Mouse (Mus musculus) forebrain, postnatal 0 days (tissue): ENCODE data around the gene Zfpl1. TPM values are rescaled to one million over a fixed set of nuclear protein-coding genes. Genes with fewer than 3 reads are reported as not detected.

ENCODE experiments used
- ATAC-seq: fragments of 200-750 bp; cut with Nextera tagmentation; 2 replicates; pipeline ENCODE4 v1.8.0; 2017; ENCODE audit warnings: mild to moderate bottlenecking, moderate library complexity
- DNase-seq: peaks from one replicate; pipeline ENCODE4 v3.0.0-alpha.2; 2015
- H3K27ac ChIP-seq: fragments of 300-500 bp; sonication (generic); 2 replicates; pipeline ENCODE4 v1.5.1; 2014; ENCODE audit warnings: low read depth, mild to moderate bottlenecking, antibody characterized with exemption, low read length, moderate library complexity, mixed read lengths
- H3K27me3 ChIP-seq: fragments of 300-500 bp; sonication (generic); 2 replicates; pipeline ENCODE4 v1.6.1; 2014; ENCODE audit warnings: mild to moderate bottlenecking, low read length, mixed read lengths; ENCODE audit not compliant: insufficient read depth
- H3K36me3 ChIP-seq: fragments of 300-500 bp; sonication (generic); 2 replicates; pipeline ENCODE4 v1.6.1; 2014; ENCODE audit warnings: mild to moderate bottlenecking, moderate library complexity; ENCODE audit not compliant: insufficient read depth
- H3K4me1 ChIP-seq: fragments of 300-500 bp; sonication (generic); 2 replicates; pipeline ENCODE4 v1.6.1; 2014; ENCODE audit warnings: antibody characterized with exemption; ENCODE audit not compliant: insufficient read depth
- H3K4me2 ChIP-seq: fragments of 300-500 bp; sonication (generic); 2 replicates; pipeline ENCODE4 v1.6.1; 2014; ENCODE audit warnings: low read depth, mild to moderate bottlenecking, moderate library complexity
- H3K4me3 ChIP-seq: fragments of 300-500 bp; sonication (generic); 2 replicates; pipeline ENCODE4 v1.5.1; 2014; ENCODE audit warnings: low read depth, low read length, mixed read lengths
- H3K9ac ChIP-seq: fragments of 300-500 bp; sonication (generic); 2 replicates; pipeline ENCODE4 v1.6.1; 2014; ENCODE audit warnings: mild to moderate bottlenecking
- H3K9me3 ChIP-seq: fragments of 300-500 bp; sonication (generic); 2 replicates; pipeline ENCODE4 v1.6.1; 2016; ENCODE audit warnings: low read length
- CTCF ChIP-seq: sonication (generic); IDR thresholded peaks from 2 replicates; pipeline ENCODE4 v1.5.1; 2016; ENCODE audit warnings: antibody characterized with exemption, control low read depth, low read depth
- WGBS: fragments of 180-500 bp; shearing (Covaris S2); extraction: QIAGEN DNeasy Blood & Tissue Kit; methylation state at CpG from one replicate; pipeline ENCODE4 v1.1.7; 2014; 5-methylcytosine and 5-hydroxymethylcytosine counted together
- polyA plus RNA-seq: library from polyadenylated mRNA; unstranded; fragments of >200 nt; fragmentation: Nextera tagmentation; extraction: Ambion mirVana; gene quantifications from 2 replicates; pipeline ENCODE4 v1.2.1, GENCODE M21; 2015
- total RNA-seq: library from RNA; depleted of rRNA; stranded (reverse); fragments of >200 nt; gene quantifications from 2 replicates; pipeline ENCODE4 v1.2.3, GENCODE M21; 2014

The Zfpl1 gene
- total and polyA plus RNA-seq, 2 experiments from 2014 or later, result 63.4 to 100 TPM

DNA sequence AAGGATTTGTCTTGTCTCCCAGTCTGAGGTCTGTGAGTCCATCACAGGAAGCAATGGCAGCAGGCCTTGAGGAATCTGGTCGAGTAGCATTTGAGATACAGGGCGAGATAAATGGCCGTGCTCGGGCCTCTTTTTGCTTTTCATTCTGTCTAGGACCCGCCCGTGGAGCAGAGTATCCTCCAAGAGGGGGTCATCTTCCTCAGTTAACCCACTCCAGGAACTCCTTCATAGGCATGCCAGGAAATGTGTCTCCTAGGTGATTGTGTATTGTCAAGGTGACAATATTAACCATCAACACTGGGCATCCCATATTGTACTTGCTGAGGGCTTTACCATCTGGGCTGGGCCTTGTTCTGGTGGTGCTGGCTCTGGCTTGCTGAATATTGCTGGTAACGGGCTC is 9.4 kb upstream of the Zfpl1 start, which contains the start of gene AC131692.1:
TSS of gene AC131692.1 (plus strand) at position 301 of the 400 bp plus-strand sequence.
- no peaks in the 10 kb centered on the region for H3K4me1 ChIP-seq
- no peak for TF ChIP-seq CTCF
- DNase-seq, result no peak

DNA sequence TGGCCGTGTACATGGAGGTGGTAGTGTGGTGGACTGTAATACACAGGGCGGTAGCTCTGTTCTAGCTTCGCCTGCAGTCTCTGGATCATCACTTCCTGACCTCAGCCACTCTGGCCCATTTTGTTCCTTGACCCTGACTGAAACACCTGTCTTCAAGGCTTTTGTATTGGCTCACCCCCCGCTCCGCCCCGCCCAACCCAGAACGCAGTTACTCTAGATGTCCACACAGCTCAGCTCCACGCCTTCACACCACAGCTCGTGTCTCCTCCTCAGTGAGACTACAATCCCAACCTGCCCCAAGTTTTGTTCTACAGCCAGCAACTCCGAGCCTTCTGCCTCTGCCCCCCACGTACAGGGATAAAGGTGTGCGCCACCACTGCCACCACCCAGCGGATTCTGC is 4.1 kb upstream of the Zfpl1 start:
- no peak overlapping the region for H3K4me2 ChIP-seq
- no peak overlapping the region for H3K9ac ChIP-seq
- 93% methylated on average over 13 of the region's 13 CpGs for WGBS
- no peaks in the 10 kb centered on the region for H3K9me3 ChIP-seq
- ATAC-seq (no peak), DNase-seq (no peak)
- H3K27ac ChIP-seq, result no peak overlapping the region
- H3K27me3 ChIP-seq, result no peaks in the 10 kb centered on the region
- H3K4me3 ChIP-seq, result no peak overlapping the region
- H3K36me3 ChIP-seq, result no peaks in the 10 kb centered on the region; the same call in 1 of the 2 replicates
- H3K4me1 ChIP-seq, result peaks cover 5% of the 10 kb centered on the region; the same call in 1 of the 2 replicates
- no peak for TF ChIP-seq CTCF

More for the DNA sequence above, 9.4 kb upstream of the Zfpl1 start, which contains the start of gene AC131692.1:
- 92% methylated on average over 7 of the region's 7 CpGs for WGBS
- Histone ChIP-seq H3K9me3 (no peaks in the 10 kb centered on the region), H3K27ac (no peak within 1 kb of the TSS), H3K36me3 (no peaks in the 10 kb centered on the region; the same call in 1 of the 2 replicates), H3K27me3 (no peaks in the 10 kb centered on the region), H3K4me3 (no peak within 1 kb of the TSS), H3K9ac (no peak within 1 kb of the TSS), H3K4me2 (no peak within 1 kb of the TSS)
- no peak for ATAC-seq

GRCm38 (mm10) chr19:6085417-6085879 is 692 bp upstream of the Zfpl1 start:
- Histone ChIP-seq H3K27ac (no peak overlapping the region), H3K9ac (no peak overlapping the region), H3K4me3 (peak overlapping the region; percentile 81), H3K9me3 (no peaks in the 10 kb centered on the region), H3K27me3 (no peaks in the 10 kb centered on the region), H3K36me3 (peaks cover 28% of the 10 kb centered on the region), H3K4me2 (peak overlapping the region; percentile 90), H3K4me1 (peaks cover 8% of the 10 kb centered on the region; the same call in 1 of the 2 replicates)
- peak; percentile 48 for DNase-seq
- 1% methylated on average over 17 of the region's 17 CpGs for WGBS
- TF ChIP-seq CTCF, result no peak
- peak; percentile 52 for ATAC-seq

GRCm38 (mm10) chr19:6082156-6082555 is 2.6 kb downstream of the Zfpl1 start, which contains the start of gene Gm28374:
Gene Gm28374, minus strand, starts transcription at chr19:6082256.
- Histone ChIP-seq H3K9ac (no peak within 1 kb of the TSS), H3K27ac (no peak within 1 kb of the TSS), H3K27me3 (no peaks in the 10 kb centered on the region), H3K4me1 (peaks cover 8% of the 10 kb centered on the region; the same call in 1 of the 2 replicates), H3K36me3 (peaks cover 37% of the 10 kb centered on the region), H3K4me3 (no peak within 1 kb of the TSS), H3K9me3 (no peaks in the 10 kb centered on the region), H3K4me2 (no peak within 1 kb of the TSS)
- ATAC-seq (no peak), DNase-seq (no peak)
- 83% methylated on average over 9 of the region's 9 CpGs for WGBS
- TF ChIP-seq CTCF, result no peak

DNA sequence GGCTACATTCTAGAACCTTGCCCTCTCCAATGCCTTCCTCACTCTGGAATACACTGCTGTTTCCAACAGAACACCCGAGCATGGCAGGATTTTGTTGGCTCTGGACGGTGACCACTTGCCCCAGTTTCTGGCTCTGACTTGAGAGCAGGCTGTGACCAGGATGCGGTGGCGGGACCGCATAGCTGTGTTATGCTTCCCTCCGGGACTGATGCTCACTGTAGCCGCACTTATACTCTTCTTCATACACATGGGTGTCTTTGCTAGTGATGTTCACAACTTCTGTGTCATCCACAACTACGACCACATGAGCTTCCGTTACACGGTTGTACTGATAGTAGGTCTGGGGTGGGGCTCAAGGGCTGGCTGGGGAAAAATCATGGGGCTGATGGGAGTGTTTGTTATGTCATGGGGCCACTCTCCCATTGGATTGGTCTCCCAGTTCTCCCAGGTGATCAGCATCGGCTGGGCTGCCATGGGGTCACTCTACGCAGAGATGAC is 4.7 kb downstream of the Zfpl1 start, which contains the start of gene Tmem262:
TSS of gene Tmem262 (plus strand) at position 51 of the 498 bp plus-strand sequence.
- Histone ChIP-seq H3K4me3 (no peak within 1 kb of the TSS), H3K36me3 (peaks cover 41% of the 10 kb centered on the region), H3K4me1 (peaks cover 15% of the 10 kb centered on the region; the same call in 1 of the 2 replicates), H3K4me2 (no peak within 1 kb of the TSS), H3K9ac (no peak within 1 kb of the TSS), H3K27ac (no peak within 1 kb of the TSS), H3K27me3 (no peaks in the 10 kb centered on the region), H3K9me3 (no peaks in the 10 kb centered on the region)
- 92% methylated on average over 12 of the region's 12 CpGs for WGBS
- TF ChIP-seq CTCF, result no peak
- DNase-seq (no peak), ATAC-seq (no peak)

- no peaks in the 10 kb centered on the region for H3K9me3 ChIP-seq
- peak within 1 kb of the TSS; percentile 80 for H3K27ac ChIP-seq
- peak within 1 kb of the TSS; percentile 68 for H3K9ac ChIP-seq
- TF ChIP-seq CTCF, result no peak
- WGBS, result under 1% methylated on average over 33 of the region's 33 CpGs
- peaks cover 7% of the 10 kb centered on the region; the same call in 1 of the 2 replicates for H3K4me1 ChIP-seq
- ATAC-seq, result peak; percentile 96
- H3K36me3 ChIP-seq, result peaks cover 34% of the 10 kb centered on the region
- peak; percentile 93 for DNase-seq
- H3K4me2 ChIP-seq, result peak within 1 kb of the TSS; percentile 75
- H3K4me3 ChIP-seq, result peak within 1 kb of the TSS; percentile 60
- no peaks in the 10 kb centered on the region for H3K27me3 ChIP-seq
Observed at GRCm38 (mm10) chr19:6076564-6077393, 8.0 kb downstream of the Zfpl1 start, which contains the start of gene Vps51. Gene Vps51, minus strand, starts transcription at chr19:6077231.
